Mouse (Mus musculus) liver, embryonic 14.5 days (tissue): Measurements from ENCODE around the gene Kif6. TPM values are rescaled to one million over a fixed set of nuclear protein-coding genes. Genes with fewer than 3 reads are reported as not detected.

Source experiments
- ATAC-seq: fragments of 200-750 bp; cut with Nextera tagmentation; 2 replicates; pipeline ENCODE4 v1.8.0; 2017; ENCODE audit warnings: moderate number of reproducible peaks, mild to moderate bottlenecking, moderate library complexity; ENCODE audit not compliant: insufficient read depth
- DNase-seq, 3 experiments: peaks; one replicate each; pipeline ENCODE4 v3.0.0-alpha.2; 2012 to 2013; ENCODE audit warnings: low read depth in 3 of 3, low spot score in 3 of 3
- H3K27ac ChIP-seq: fragments of 300-500 bp; sonication (generic); 2 replicates; pipeline ENCODE4 v1.5.1; 2014; ENCODE audit warnings: moderate library complexity, mild to moderate bottlenecking, control low read depth, inconsistent platforms
- H3K27me3 ChIP-seq: fragments of 300-500 bp; sonication (generic); 2 replicates; pipeline ENCODE4 v1.6.1; 2014; ENCODE audit warnings: mild to moderate bottlenecking, low read length, moderate library complexity; ENCODE audit not compliant: control insufficient read depth, insufficient read depth
- H3K36me3 ChIP-seq: fragments of 300-500 bp; sonication (generic); replicated peaks from 2 replicates; pipeline ENCODE4 v1.6.1; 2014; ENCODE audit warnings: low read depth; ENCODE audit not compliant: control insufficient read depth, insufficient read depth
- H3K4me1 ChIP-seq, 2 experiments: fragments of 200-500 bp in 1 of 2; fragments of 300-500 bp in 1 of 2; sonication (generic) in 1 of 2; replicated peaks; 2 replicates each; pipeline ENCODE4 v1.6.1; 2012 to 2014; ENCODE audit warnings: antibody characterized with exemption in 1 of 2, inconsistent platforms in 1 of 2, low read length in 1 of 2; ENCODE audit not compliant: control insufficient read depth in 2 of 2, insufficient read depth in 2 of 2
- H3K4me2 ChIP-seq: fragments of 300-500 bp; sonication (generic); 2 replicates; pipeline ENCODE4 v1.6.1; 2014; ENCODE audit warnings: low read depth, mild to moderate bottlenecking, control low read depth, moderate library complexity
- H3K4me3 ChIP-seq, 2 experiments: fragments of 200-500 bp in 1 of 2; fragments of 300-500 bp in 1 of 2; sonication (generic) in 1 of 2; 2 replicates each; pipeline ENCODE4 v1.5.1; 2012 to 2014; ENCODE audit warnings: low read depth in 2 of 2, low read length in 2 of 2, mild to moderate bottlenecking in 2 of 2, control low read depth in 1 of 2, inconsistent platforms in 1 of 2, moderate library complexity in 1 of 2; ENCODE audit not compliant: insufficient read depth in 1 of 2
- H3K9ac ChIP-seq: fragments of 300-500 bp; sonication (generic); replicated peaks from 2 replicates; pipeline ENCODE4 v1.6.1; 2014; ENCODE audit warnings: mild to moderate bottlenecking, control low read depth, moderate library complexity
- H3K9me3 ChIP-seq: fragments of 300-500 bp; sonication (generic); 2 replicates; pipeline ENCODE4 v1.6.1; 2016; ENCODE audit warnings: low read length, mixed read lengths; ENCODE audit not compliant: control insufficient read depth
- CTCF ChIP-seq: IDR thresholded peaks from 2 replicates; pipeline ENCODE4 v1.5.1; 2016; ENCODE audit warnings: antibody characterized with exemption, low read depth, control low read depth
- EP300 ChIP-seq: IDR thresholded peaks from 2 replicates; pipeline ENCODE4 v1.6.1; 2016; ENCODE audit warnings: antibody characterized with exemption, low read depth
- WGBS: fragments of 180-500 bp; shearing (Covaris S2); extraction: QIAGEN DNeasy Blood & Tissue Kit; methylation state at CpG from one replicate; pipeline ENCODE4 v1.1.7; 2014; ENCODE audit not compliant: insufficient replicate concordance; 5-methylcytosine and 5-hydroxymethylcytosine counted together
- polyA plus RNA-seq, 2 experiments: library from polyadenylated mRNA; depleted of rRNA in 1 of 2; stranded (reverse) in 1 of 2; unstranded in 1 of 2; fragments of >200 nt; fragmentation: Nextera tagmentation in 1 of 2; extraction: Ambion mirVana in 1 of 2; gene quantifications; 2 replicates each; pipeline versions ENCODE4 v1.2.1 to v1.2.3; 2012 to 2014

Kif6 gene
- polyA plus RNA-seq, 2 experiments, result 0.06 TPM; not detected in 1

DNA sequence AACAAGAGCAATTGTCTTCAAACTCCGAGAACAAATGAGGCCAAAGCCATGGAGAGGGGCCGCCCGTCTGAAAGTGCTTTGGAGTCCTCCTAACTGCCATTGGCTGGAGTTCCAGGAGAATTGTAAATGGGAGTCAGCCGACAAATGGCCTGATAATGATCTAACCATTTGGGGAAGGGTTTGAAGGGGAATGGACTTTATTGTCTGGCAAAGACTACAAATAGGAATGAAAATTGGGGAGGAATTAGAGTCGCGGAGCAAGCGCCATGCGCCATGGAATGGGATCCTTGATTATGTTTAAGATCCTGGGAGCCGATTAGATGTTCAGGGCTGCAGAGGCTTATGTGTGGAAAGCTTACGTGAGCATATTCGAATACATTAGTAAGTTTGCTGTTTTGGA lies 146.3 kb downstream of the Kif6 start:
- H3K4me2 ChIP-seq, result no peak overlapping the region
- DNase-seq (no peak), ATAC-seq (no peak)
- no peaks in the 10 kb centered on the region for H3K4me1 ChIP-seq
- no peak overlapping the region for H3K9ac ChIP-seq
- no peak overlapping the region for H3K4me3 ChIP-seq
- H3K9me3 ChIP-seq, result no peaks in the 10 kb centered on the region
- H3K27me3 ChIP-seq, result no peaks in the 10 kb centered on the region
- H3K27ac ChIP-seq, result no peak overlapping the region
- no peaks in the 10 kb centered on the region for H3K36me3 ChIP-seq
- 54% methylated on average over 11 of the region's 11 CpGs for WGBS
- TF ChIP-seq CTCF (no peak), EP300 (no peak)

DNA sequence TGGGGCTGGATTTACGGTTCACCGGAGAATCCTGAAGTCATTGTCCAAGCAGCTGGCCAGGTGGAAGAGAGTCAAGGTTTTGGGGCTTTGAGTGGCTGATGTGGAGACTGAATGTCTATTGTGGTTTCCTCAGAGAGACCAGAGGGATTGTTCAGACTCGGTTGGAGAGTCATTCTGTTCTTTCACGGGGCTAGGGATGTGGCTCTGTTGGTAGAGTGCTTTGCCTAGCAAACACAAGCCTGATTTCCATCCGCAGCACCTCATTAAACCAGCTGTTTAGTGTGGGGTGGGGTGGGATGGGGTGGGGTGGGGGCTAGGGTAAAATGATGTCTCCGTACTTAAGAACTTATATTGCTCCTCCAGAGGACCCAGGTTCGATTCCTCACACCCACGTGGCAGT lies 146.9 kb downstream of the Kif6 start:
- 58% methylated on average over 8 of the region's 8 CpGs for WGBS
- no peak overlapping the region for H3K9ac ChIP-seq
- H3K36me3 ChIP-seq, result no peaks in the 10 kb centered on the region
- no peak overlapping the region for H3K4me3 ChIP-seq
- DNase-seq, result no peak
- no peak overlapping the region for H3K4me2 ChIP-seq
- TF ChIP-seq EP300, result no peak
- no peak for TF ChIP-seq CTCF
- no peaks in the 10 kb centered on the region for H3K27me3 ChIP-seq
- no peak for ATAC-seq
- H3K27ac ChIP-seq, result no peak overlapping the region
- no peaks in the 10 kb centered on the region for H3K4me1 ChIP-seq
- no peaks in the 10 kb centered on the region for H3K9me3 ChIP-seq

DNA sequence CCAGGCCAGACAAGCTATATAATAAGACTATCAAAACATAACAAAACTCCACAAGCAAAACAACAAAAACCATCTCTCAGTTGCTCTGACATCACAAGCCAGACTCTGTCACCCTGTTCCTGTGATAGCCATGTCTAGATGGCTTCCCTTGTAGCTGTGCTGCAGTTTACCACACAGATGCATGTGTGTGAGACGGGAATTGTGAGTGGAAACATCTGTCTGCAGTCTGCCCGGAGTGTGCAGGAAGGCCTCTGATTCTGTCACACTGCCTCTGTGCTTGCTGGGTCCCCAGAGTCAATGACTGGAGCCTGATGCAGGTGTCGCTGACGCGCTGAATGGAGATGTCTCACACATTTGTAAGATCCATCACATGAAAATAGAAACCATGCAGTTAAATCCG lies 150.0 kb downstream of the Kif6 start:
- no peak for ATAC-seq
- no peaks in the 10 kb centered on the region for H3K27me3 ChIP-seq
- TF ChIP-seq CTCF (no peak), EP300 (no peak)
- no peak overlapping the region for H3K4me2 ChIP-seq
- H3K4me3 ChIP-seq, result no peak overlapping the region
- no peaks in the 10 kb centered on the region for H3K4me1 ChIP-seq
- DNase-seq, result no peak
- no peaks in the 10 kb centered on the region for H3K9me3 ChIP-seq
- H3K9ac ChIP-seq, result no peak overlapping the region
- H3K27ac ChIP-seq, result no peak overlapping the region
- no peaks in the 10 kb centered on the region for H3K36me3 ChIP-seq
- 73% methylated on average over 6 of the region's 6 CpGs for WGBS

DNA sequence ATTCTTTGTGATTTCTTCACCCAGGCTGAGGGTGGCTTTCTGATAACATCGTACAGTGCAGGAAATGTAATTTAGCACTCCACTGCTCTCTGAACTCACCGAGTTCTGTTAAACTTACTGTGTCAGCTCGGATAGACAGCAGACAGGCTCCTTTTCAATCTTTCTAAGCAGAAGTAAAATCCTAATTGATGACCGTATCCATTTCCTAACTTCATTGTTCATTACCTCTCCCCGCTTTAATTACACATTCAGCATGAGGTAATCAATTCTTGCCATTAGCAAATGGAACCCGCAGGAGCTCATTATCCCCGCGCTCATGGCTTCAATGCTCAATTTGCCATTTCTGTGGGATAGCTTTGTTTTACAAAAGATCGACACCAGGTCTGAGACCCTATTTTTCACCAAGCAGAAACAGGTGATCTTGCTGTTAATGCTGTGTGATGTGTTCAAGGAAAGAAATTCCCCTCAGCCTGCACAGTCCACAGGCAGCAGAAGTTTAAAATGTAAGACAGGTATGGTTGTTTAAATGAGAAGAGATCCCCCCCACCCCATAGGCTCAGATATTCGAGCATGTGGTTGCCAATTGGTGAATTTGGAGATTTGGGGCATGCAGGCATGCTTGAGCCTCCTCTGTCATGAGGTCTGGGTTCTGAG lies 152.9 kb downstream of the Kif6 start:
- H3K4me1 ChIP-seq, result no peaks in the 10 kb centered on the region
- H3K9me3 ChIP-seq, result no peaks in the 10 kb centered on the region
- H3K27me3 ChIP-seq, result no peaks in the 10 kb centered on the region
- no peak for DNase-seq
- TF ChIP-seq EP300, result no peak
- no peak for TF ChIP-seq CTCF
- H3K27ac ChIP-seq, result no peak overlapping the region
- 52% methylated on average over 10 of the region's 10 CpGs for WGBS
- H3K36me3 ChIP-seq, result no peaks in the 10 kb centered on the region
- ATAC-seq, result no peak
- no peak overlapping the region for H3K4me3 ChIP-seq
- H3K9ac ChIP-seq, result no peak overlapping the region
- no peak overlapping the region for H3K4me2 ChIP-seq

DNA sequence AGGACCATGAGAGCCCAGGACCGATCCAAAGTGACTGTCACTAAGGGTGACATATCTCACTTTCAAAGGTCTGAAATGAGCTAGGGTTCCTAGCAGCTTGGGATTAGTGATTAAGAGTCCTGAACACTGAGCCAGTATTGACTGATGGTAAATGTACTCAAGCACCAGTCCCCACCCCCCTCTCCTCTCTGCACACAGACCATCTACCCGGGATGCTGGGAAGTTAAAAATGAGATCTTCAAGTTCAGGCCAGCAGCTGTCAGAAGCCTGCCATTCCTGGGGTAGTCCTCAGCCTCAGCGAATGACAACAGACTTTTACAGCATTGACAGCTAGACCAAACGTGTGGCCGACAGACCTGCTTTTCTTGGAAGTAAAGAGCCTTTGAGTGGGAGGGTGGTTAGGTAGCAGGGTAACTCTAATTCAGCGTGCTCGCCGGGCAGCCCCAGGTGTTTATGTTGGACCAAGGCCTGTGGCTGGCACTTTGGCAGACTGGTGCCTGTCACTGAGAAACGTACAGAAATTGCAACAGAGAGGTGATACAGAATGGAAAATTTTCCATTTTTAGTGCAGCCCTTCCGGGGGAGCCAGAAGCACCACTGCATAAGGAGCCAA lies 156.9 kb downstream of the Kif6 start:
- no peak overlapping the region for H3K27ac ChIP-seq
- H3K9ac ChIP-seq, result no peak overlapping the region
- no peaks in the 10 kb centered on the region for H3K36me3 ChIP-seq
- WGBS, result 56% methylated on average over 10 of the region's 10 CpGs
- TF ChIP-seq CTCF, result no peak
- TF ChIP-seq EP300, result no peak
- H3K4me3 ChIP-seq, result no peak overlapping the region
- no peak for ATAC-seq
- no peaks in the 10 kb centered on the region for H3K9me3 ChIP-seq
- H3K4me1 ChIP-seq, result no peaks in the 10 kb centered on the region
- no peak for DNase-seq
- H3K27me3 ChIP-seq, result no peaks in the 10 kb centered on the region
- H3K4me2 ChIP-seq, result no peak overlapping the region
